ENCODE assay signal across 9 mouse cellular contexts in genomic region chr7:25006171-25006570, GRCm38 (mm10). TPM values are rescaled to one million over a fixed set of nuclear protein-coding genes. Genes with fewer than 3 reads are reported as not detected.
DNase-seq lines count a peak whose midpoint lies in the region; ATAC-seq and TF ChIP-seq lines count a peak whose summit lies in the region.
"Had no signal": no experiment of that assay in that cellular context is flagged by ENCODE, and none has a peak within 500 bp of the region (broad histone marks: within the 10 kb centered on the region; RNA-seq: fewer than 3 reads in every experiment).

No protein-coding gene starts in this region.

- H3K4me1 ChIP-seq in kidney, embryonic 14.5 days (ENCODE audit: control insufficient read depth, insufficient read depth, low read length), result 0 out of 2 replicates have a peak, but pooled peaks cover 7% of the 10 kb centered on the region
- H3K4me1 ChIP-seq in kidney, adult 2 months (ENCODE audit: control insufficient read depth, insufficient read depth, low read length), result no peaks in the 10 kb centered on the region
- H3K4me1 ChIP-seq in embryonic facial prominence, embryonic 14.5 days (ENCODE audit: control insufficient read depth, insufficient read depth, low read length), result peaks cover 4% of the 10 kb centered on the region; the same call in 1 of the 2 replicates
- H3K4me1 ChIP-seq in intestine, embryonic 14.5 days (replicated peaks; ENCODE audit: control insufficient read depth, insufficient read depth, low read length), result peaks cover 7% of the 10 kb centered on the region; the same call in 1 of the 2 replicates
- peaks cover 53% of the 10 kb centered on the region for H3K4me1 ChIP-seq in midbrain, postnatal 0 days (ENCODE audit: insufficient read depth, low read length)

- no peaks in the 10 kb centered on the region for H3K9me3 ChIP-seq in kidney, embryonic 14.5 days (ENCODE audit: control insufficient read depth, low read length)
- H3K9me3 ChIP-seq in embryonic facial prominence, embryonic 14.5 days (ENCODE audit: control insufficient read depth, low read length), result no peaks in the 10 kb centered on the region
- H3K9me3 ChIP-seq in intestine, embryonic 14.5 days (ENCODE audit: control insufficient read depth, low read length), result no peaks in the 10 kb centered on the region
- no peaks in the 10 kb centered on the region for H3K9me3 ChIP-seq in midbrain, postnatal 0 days (ENCODE audit: low read length)

- TF ChIP-seq CTCF in kidney, adult 2 months (conservative IDR thresholded peaks at IDR 0.05; ENCODE audit: insufficient read depth, insufficient read length, low read depth, low read length), result no peak
- TF ChIP-seq CTCF in midbrain, postnatal 0 days (IDR thresholded peaks at IDR 0.05), result no peak

- H3K27ac ChIP-seq in kidney, embryonic 14.5 days (ENCODE audit: low read depth, low read length), result no peak overlapping the region
- no peak overlapping the region for H3K27ac ChIP-seq in kidney, adult 2 months (ENCODE audit: insufficient read depth, low read depth, low read length)
- H3K27ac ChIP-seq in embryonic facial prominence, embryonic 14.5 days (replicated peaks; ENCODE audit: low read depth, low read length), result no peak overlapping the region
- no peak overlapping the region for H3K27ac ChIP-seq in intestine, embryonic 14.5 days (ENCODE audit: low read depth)
- H3K27ac ChIP-seq in midbrain, postnatal 0 days (ENCODE audit: low read depth, low read length), result peak overlapping the region; percentile 97

- 0 out of 2 replicates have a peak, but pooled peaks have one; percentile 15 for ATAC-seq in kidney, embryonic 14.5 days (ENCODE audit: low FRiP score, low TSS enrichment)
- ATAC-seq in embryonic facial prominence, embryonic 14.5 days (ENCODE audit: low read depth), result no peak
- 0 out of 2 replicates have a peak, but pooled peaks have one; percentile 4 for ATAC-seq in intestine, embryonic 14.5 days (replicated peaks; ENCODE audit: low FRiP score, low TSS enrichment, low read depth)
- ATAC-seq in midbrain, postnatal 0 days (ENCODE audit: low FRiP score), result no peak; the same call in 1 of the 2 replicates

- 68% methylated on average over 3 of the region's 3 CpGs for WGBS in kidney, embryonic 14.5 days
- WGBS in kidney, adult 2 months, result 64% methylated on average over 3 of the region's 3 CpGs
- WGBS in embryonic facial prominence, embryonic 14.5 days, result 68% methylated on average over 3 of the region's 3 CpGs
- 71% methylated on average over 3 of the region's 3 CpGs for WGBS in intestine, embryonic 14.5 days
- 60% methylated on average over 3 of the region's 3 CpGs for WGBS in midbrain, postnatal 0 days

- H3K4me2 ChIP-seq in kidney, embryonic 14.5 days (replicated peaks; ENCODE audit: low read depth, low read length), result peak overlapping the region; percentile 41
- H3K4me2 ChIP-seq in embryonic facial prominence, embryonic 14.5 days (ENCODE audit: low read depth, low read length), result peak overlapping the region; percentile 69
- H3K4me2 ChIP-seq in intestine, embryonic 14.5 days (ENCODE audit: low read length), result peak overlapping the region; percentile 64
- peak overlapping the region; percentile 65 for H3K4me2 ChIP-seq in midbrain, postnatal 0 days (ENCODE audit: low read depth, low read length, poor library complexity, severe bottlenecking)

- H3K36me3 ChIP-seq in kidney, embryonic 14.5 days (ENCODE audit: control insufficient read depth, insufficient read depth, low read length), result no peaks in the 10 kb centered on the region
- H3K36me3 ChIP-seq in kidney, adult 2 months (ENCODE audit: control insufficient read depth, insufficient read depth, low read length), result no peaks in the 10 kb centered on the region
- H3K36me3 ChIP-seq in embryonic facial prominence, embryonic 14.5 days (ENCODE audit: control insufficient read depth, insufficient read depth, low read length), result no peaks in the 10 kb centered on the region
- no peaks in the 10 kb centered on the region for H3K36me3 ChIP-seq in intestine, embryonic 14.5 days (ENCODE audit: control insufficient read depth, insufficient read depth, low read length)
- 0 out of 2 replicates have a peak, but pooled peaks cover under 1% of the 10 kb centered on the region for H3K36me3 ChIP-seq in midbrain, postnatal 0 days (ENCODE audit: insufficient read depth, low read length)

- H3K9ac ChIP-seq in kidney, embryonic 14.5 days (ENCODE audit: low read depth, low read length), result no peak overlapping the region
- no peak overlapping the region for H3K9ac ChIP-seq in embryonic facial prominence, embryonic 14.5 days (ENCODE audit: low read depth, low read length)
- H3K9ac ChIP-seq in intestine, embryonic 14.5 days (ENCODE audit: low read length), result no peak overlapping the region
- peak overlapping the region; percentile 88 for H3K9ac ChIP-seq in midbrain, postnatal 0 days (replicated peaks; ENCODE audit: low read length, poor library complexity, severe bottlenecking)

- TF ChIP-seq POLR2A in kidney, adult 2 months (IDR thresholded peaks at IDR 0.05; ENCODE audit: low read depth, low read length), result no peak

- H3K27me3 ChIP-seq in kidney, embryonic 14.5 days (ENCODE audit: control insufficient read depth, insufficient read depth, low read length), result peaks cover 67% of the 10 kb centered on the region
- peaks cover 2% of the 10 kb centered on the region; the same call in 1 of the 2 replicates for H3K27me3 ChIP-seq in kidney, adult 2 months (replicated peaks; ENCODE audit: control insufficient read depth, insufficient read depth, low read length)
- H3K27me3 ChIP-seq in embryonic facial prominence, embryonic 14.5 days (replicated peaks; ENCODE audit: control insufficient read depth, insufficient read depth, low read length), result peaks cover 71% of the 10 kb centered on the region
- H3K27me3 ChIP-seq in intestine, embryonic 14.5 days (replicated peaks; ENCODE audit: control insufficient read depth, insufficient read depth, low read length), result peaks cover 71% of the 10 kb centered on the region
- no peaks in the 10 kb centered on the region for H3K27me3 ChIP-seq in midbrain, postnatal 0 days (ENCODE audit: insufficient read depth, low read length)

- intact Hi-C loops in gastrocnemius, postnatal 36 days (cut with DNase I), result no loop called here

- H3K4me3 ChIP-seq in kidney, embryonic 14.5 days (ENCODE audit: low read length), result no peak overlapping the region
- no peak overlapping the region for H3K4me3 ChIP-seq in kidney, adult 2 months (ENCODE audit: insufficient read depth, low read depth, low read length)
- 0 out of 2 replicates have a peak overlapping the region, but pooled peaks have one; percentile 43 for H3K4me3 ChIP-seq in embryonic facial prominence, embryonic 14.5 days (ENCODE audit: low read depth, low read length)
- H3K4me3 ChIP-seq in intestine, embryonic 14.5 days (ENCODE audit: low read depth, low read length), result no peak overlapping the region; the same call in 1 of the 2 replicates
- H3K4me3 ChIP-seq in midbrain, postnatal 0 days (ENCODE audit: low read depth, low read length), result peak overlapping the region; percentile 87

- DNase-seq in kidney, adult 2 months, result no peak
- DNase-seq in embryonic facial prominence, embryonic 14.5 days (ENCODE audit: low spot score), result no peak
- no peak for DNase-seq in intestine, embryonic 14.5 days (ENCODE audit: low spot score)
- no peak for DNase-seq in midbrain, postnatal 0 days (ENCODE audit: low spot score)
- DNase-seq in embryo, embryonic 10.5 days (ENCODE audit: low spot score), result no peak
- no peak for DNase-seq in gastrocnemius, postnatal 36 days
- no peak for DNase-seq in urinary bladder, postnatal 4 days (ENCODE audit: low spot score in 2 of 2)
- DNase-seq: gastrocnemius, postnatal 10 days had no signal

RNA-seq across cellular contexts. Expression of gene Atp1a3, which starts 0.4 kb away (rescaled TPM):
- 0.27 and 0.68 TPM in 2 replicates for polyA plus RNA-seq in kidney, embryonic 14.5 days (2014; fragmentation: Nextera tagmentation; extraction: Ambion mirVana)
- 1.4 and 1.8 TPM in 2 replicates for polyA plus RNA-seq in kidney, adult 2 months (2012; rRNA removed)
- 7.2 and 9.0 TPM in 2 replicates for polyA plus RNA-seq in embryonic facial prominence, embryonic 14.5 days (2014; fragmentation: Nextera tagmentation; extraction: Ambion mirVana)
- polyA plus RNA-seq in intestine, embryonic 14.5 days (2014; fragmentation: Nextera tagmentation; extraction: Ambion mirVana), result 3.5 and 4.1 TPM in 2 replicates
- 493 and 502 TPM in 2 replicates for total RNA-seq in midbrain, postnatal 0 days (2014; rRNA removed)
- polyA plus RNA-seq in midbrain, postnatal 0 days (2015; fragmentation: Nextera tagmentation; extraction: Ambion mirVana), result 727 and 786 TPM in 2 replicates
- under 1 TPM; 0.08 to 0.15 TPM for total RNA-seq in gastrocnemius, postnatal 36 days (2021)

RNA-seq across cellular contexts. Expression of gene Rabac1, which starts 33.6 kb away (rescaled TPM):
- 129 and 144 TPM in 2 replicates for polyA plus RNA-seq in kidney, embryonic 14.5 days (2014; fragmentation: Nextera tagmentation; extraction: Ambion mirVana)
- polyA plus RNA-seq in kidney, adult 2 months (2012; rRNA removed), result 549 and 618 TPM in 2 replicates
- polyA plus RNA-seq in embryonic facial prominence, embryonic 14.5 days (2014; fragmentation: Nextera tagmentation; extraction: Ambion mirVana), result 218 and 219 TPM in 2 replicates
- 164 TPM in 2 replicates for polyA plus RNA-seq in intestine, embryonic 14.5 days (2014; fragmentation: Nextera tagmentation; extraction: Ambion mirVana)
- total RNA-seq in midbrain, postnatal 0 days (2014; rRNA removed), result 516 and 704 TPM in 2 replicates
- 466 and 515 TPM in 2 replicates for polyA plus RNA-seq in midbrain, postnatal 0 days (2015; fragmentation: Nextera tagmentation; extraction: Ambion mirVana)
- total RNA-seq in gastrocnemius, postnatal 36 days (2021), result 100 to 1,000 TPM; 188 to 189 TPM

Comparison
In these comparisons a context has a peak if more than half of its experiments do, and no peak if none do; other contexts are left out.
1. ATAC-seq: peak in kidney, embryonic 14.5 days (single experiment) and intestine, embryonic 14.5 days (single experiment); none in embryonic facial prominence, embryonic 14.5 days (single experiment) and midbrain, postnatal 0 days (single experiment).
2. H3K4me3 ChIP-seq: peak in embryonic facial prominence, embryonic 14.5 days (single experiment) and midbrain, postnatal 0 days (single experiment); none in kidney, embryonic 14.5 days (single experiment), kidney, adult 2 months (single experiment) and intestine, embryonic 14.5 days (single experiment).
3. RNA of gene Atp1a3, which starts 0.4 kb away (polyA plus RNA-seq): 727 to 786 TPM in midbrain, postnatal 0 days; 7.2 to 9.0 TPM in embryonic facial prominence, embryonic 14.5 days, 3.5 to 4.1 TPM in intestine, embryonic 14.5 days, 1.4 to 1.8 TPM in kidney, adult 2 months and 0.27 to 0.68 TPM in kidney, embryonic 14.5 days; every median in the first group is over 10 times any median in the second.
4. Peak in every context shown above with its lines, with median percentiles within 50 percentile points of each other: H3K4me2 ChIP-seq.